Mouse (Mus musculus): ENCODE measurements around the gene Zfp867.

The Zfp867 gene

DNA sequence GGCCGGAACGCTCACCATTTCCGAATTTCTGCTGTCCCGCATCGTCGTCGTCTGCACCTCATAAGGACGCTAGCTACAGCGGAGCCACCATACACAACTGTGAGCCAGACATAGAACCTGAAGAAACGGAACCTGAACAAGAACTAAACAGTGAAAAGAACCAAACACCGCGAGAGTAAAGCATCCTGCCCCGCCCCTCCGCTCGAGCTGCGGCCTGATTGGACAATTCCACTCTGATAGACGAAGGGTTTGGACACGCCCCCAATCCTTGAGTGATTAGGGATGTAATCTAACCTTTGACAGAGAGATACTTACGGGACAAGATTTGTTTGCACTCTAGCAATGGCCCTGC is at the start of gene Zfp867:
Zfp867 (minus strand) TSS at position 149 of the 352 bp plus-strand sequence.
- peak; percentile 64 to 79 for DNase-seq (ENCODE audit: low spot score in 2 of 2)

DNA sequence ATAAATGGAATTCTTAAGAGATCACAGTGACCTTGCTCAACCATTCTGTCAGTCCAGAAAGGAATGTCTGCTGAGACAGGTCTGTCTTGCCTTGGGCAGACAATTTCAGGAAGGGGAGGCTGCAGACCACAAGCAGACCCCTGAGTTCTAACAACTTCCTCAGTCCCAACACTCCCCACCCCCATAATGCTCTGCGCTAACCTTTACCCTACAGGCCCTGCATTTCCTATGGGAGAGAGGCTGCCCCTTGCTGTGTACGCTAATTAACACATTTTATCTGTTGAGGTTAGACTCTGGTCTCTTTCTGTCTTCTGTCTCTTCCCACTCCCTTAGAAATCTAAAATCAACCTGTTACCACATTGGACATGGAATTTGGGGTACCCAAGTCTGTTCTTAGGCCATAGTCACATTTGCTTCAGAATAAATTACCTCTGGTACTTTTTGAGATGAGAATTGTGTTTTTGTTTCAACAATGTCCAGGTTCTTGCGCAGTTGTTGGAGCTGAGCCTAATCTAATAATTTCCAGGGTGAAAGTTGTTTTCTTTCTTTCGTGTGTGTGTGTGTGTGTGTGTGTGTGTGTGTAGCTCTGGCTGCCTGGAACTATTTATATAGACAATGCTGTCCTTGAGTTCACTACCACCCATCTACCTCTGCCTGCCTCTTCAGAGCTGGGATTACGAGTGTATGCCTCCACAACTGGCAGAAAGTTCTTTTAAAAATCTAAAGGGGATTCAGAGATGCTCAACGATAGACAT is 47.6 kb upstream of the Zfp867 start:
- DNase-seq (ENCODE audit: low spot score in 2 of 2): no peak

DNA sequence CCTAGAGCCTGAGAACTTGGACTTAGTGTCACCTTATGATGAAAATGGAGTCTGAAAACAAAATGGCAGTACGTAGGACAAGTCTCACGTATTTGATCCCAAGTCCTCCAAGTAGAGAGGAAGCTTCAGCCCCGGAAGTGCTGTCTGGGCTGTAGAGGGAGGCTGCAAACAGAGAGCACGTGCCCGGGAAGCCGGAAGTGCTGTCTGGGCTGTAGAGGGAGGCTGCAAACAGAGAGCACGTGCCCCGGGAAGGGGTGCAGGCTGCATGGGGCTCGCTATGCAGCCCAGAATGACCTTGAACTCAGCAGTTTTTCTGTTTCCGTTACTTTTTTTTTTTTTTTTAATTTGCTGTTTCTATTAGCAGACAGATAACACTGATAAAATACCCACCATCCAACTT is 46.0 kb upstream of the Zfp867 start:
- no peak for DNase-seq (ENCODE audit: low spot score in 2 of 2)

DNA sequence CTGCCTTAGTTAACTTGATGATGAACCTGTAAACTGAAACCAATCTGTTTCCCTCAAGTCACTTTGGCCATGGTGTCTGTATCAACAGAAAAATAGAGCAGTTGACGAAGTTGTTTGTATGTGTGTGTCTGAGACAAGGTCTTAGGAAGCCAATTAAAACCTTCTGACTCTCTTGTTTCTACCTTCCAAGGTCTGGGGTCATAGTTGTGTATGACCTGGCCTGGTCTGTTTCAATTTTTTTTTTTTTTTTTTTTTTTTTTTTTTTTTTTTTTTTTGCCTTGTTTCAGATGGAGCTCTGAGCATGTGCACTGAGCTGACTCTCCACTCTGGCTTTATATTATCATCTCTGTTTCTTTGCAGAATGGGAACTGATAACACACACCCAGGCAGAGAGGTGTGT is 45.2 kb upstream of the Zfp867 start:
- DNase-seq (ENCODE audit: low spot score in 2 of 2): no peak

DNA sequence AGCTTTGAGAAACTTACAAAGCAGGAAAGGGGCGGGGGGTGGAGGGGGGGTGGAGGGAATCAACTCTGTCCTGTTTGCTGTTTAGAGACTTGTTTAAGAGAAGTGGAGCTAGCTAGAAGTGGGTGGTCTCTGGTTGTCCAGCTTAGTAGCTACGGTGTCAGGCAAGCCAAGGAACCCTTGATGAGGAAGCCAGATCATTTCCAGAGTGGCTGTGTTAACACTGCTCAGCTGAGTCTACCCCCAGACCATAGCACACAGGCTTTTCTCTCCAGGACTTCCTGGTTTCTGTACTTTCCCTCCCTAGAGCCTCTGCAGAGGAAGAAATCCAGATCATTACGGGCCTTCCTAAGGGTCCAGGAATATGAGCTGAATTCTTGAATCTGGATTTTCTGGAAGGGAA is 42.5 kb upstream of the Zfp867 start:
- DNase-seq (ENCODE audit: low spot score in 2 of 2): no peak

DNA sequence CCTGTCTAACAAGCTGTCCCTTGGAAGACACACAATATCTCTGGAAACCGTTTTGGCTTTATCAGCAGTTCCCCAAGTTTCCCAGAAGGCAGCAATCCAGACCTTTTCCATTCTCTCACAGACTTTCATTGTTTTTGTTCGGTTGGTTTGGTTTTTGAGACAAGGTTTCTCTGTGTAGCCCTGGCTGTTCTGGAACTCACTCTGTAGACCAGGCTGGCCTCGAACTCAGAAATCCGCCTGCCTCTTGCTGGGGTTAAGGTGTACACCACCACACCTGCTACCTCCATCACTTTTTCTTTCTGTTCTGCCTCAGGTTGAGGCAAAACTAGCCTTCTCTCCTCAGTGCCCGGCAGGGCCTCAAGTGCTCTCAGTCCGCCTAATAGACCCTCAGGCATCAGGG is 42.1 kb upstream of the Zfp867 start:
- DNase-seq (ENCODE audit: low spot score in 2 of 2): no peak

DNA sequence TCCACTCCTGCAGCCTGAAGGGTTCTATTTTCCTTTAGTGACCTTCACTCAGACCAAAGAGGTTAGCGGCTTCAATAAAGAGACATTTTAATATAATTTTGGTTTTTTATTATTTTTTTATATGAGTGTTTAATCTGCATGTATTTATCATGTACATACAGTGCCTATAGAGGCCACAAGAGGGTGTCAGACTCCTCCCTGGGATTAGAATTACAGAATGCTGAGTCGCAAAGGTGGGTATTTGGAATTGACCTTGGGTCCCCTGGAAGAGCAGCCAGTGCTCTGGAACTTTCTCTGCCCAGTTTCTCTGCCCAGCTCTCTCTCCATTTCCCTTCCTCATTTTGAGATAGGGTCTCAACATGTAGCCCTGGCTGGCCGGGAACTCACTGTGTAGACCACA is 41.3 kb upstream of the Zfp867 start:
- no peak for DNase-seq (ENCODE audit: low spot score in 2 of 2)

DNA sequence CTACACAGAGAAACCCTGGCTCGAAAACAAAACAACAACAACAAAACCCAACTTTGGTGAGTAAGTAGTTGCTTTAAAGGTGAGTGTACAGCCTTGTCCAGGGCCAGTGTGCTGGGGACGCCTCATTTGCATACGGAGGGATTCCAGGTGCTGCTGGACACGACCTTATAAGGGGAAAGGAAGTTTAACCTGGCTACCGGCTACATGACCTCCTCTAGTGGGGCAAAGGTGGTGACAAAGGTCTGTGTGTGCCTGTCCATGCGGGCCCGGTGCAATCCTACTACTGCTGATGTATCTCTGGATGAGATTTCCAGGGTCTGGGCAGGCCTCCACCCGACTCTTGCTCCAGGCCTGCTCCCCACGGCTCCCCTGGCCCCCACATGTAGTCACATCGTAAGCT is 40.5 kb upstream of the Zfp867 start:
- no peak for DNase-seq (ENCODE audit: low spot score in 2 of 2)

DNA sequence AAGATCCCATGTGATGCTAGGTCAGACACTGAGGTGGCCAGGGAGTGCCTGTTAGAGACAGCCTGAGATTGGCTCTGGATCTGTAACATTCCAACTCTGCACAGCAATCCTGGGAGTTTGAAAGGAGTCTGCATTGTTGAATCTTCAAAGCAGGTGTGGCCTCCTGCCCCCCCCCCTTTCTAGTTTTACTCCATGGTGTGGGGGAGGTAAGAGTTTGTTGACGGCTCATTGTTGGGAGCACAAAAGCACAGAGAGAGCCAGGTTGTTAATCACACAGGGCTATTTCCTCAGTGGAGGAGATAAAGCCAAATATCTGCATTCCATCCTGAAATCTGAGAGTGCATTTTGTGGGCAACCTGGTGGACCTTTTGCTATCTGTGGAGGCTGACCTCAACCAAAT is 39.3 kb upstream of the Zfp867 start:
- no peak for DNase-seq (ENCODE audit: low spot score in 2 of 2)

DNA sequence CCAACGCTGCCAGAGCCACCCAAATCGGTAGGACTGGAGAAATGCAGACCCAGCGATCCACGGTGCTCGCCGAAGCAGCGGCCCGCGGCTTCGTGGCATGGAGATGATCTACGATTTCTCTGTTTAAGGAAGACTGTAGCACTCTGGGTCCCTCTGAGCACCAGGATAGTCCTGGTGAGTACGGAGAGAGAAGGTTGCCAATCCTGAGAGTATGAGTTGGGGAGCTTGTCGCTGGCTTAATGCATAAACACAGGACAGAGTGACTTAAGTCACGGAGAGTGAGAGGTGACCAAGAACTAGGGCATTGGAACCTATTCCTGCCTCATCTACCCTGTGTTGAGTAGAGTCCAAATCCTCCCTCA is 34.4 kb upstream of the Zfp867 start:
- no peak for DNase-seq (ENCODE audit: low spot score in 2 of 2)

DNA sequence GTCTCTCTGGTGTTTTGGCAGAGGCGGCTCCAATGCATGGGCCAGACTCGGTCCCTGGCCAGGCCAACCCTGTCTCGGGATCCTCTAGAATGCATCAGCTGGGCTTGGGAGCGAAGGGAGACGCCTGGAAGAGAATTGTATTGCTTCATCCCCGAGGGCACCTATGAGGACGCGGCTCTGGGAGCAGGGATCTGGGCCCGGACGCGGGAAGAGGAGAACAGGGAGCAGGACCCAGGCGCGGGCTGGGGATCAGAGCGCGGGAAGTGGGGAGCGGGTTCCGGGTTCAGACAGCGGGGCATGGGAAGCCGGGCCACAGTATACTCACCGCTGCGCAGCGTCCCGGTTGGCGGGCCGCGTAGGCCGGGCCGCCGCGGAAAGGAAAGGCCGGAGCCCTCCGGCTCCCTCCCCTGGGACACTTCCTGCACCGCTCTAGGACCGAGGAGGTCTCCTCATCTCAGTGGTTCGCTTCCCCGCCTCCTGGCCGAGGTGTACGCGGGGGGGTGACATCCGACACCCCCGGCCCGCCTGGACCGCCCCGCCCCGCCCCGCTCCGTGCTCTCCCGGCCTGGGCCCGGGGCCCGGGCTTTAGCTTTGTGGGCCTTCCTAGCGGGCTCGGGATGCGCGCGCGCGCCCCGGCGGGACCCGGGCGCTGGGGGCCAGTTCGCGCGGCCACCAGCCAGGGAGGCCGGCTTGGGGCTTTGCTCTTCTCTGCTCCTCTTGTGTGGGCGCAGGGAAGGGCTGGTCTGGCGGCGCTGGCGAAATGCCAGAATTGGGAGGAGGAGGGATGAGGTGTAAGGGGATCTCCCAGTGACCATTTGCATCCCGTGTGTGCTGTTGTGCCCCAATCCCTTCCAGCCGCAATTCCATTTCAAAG is 33.8 kb upstream of the Zfp867 start:
- peak; percentile 41 to 45 for DNase-seq (ENCODE audit: low spot score in 2 of 2)

DNA sequence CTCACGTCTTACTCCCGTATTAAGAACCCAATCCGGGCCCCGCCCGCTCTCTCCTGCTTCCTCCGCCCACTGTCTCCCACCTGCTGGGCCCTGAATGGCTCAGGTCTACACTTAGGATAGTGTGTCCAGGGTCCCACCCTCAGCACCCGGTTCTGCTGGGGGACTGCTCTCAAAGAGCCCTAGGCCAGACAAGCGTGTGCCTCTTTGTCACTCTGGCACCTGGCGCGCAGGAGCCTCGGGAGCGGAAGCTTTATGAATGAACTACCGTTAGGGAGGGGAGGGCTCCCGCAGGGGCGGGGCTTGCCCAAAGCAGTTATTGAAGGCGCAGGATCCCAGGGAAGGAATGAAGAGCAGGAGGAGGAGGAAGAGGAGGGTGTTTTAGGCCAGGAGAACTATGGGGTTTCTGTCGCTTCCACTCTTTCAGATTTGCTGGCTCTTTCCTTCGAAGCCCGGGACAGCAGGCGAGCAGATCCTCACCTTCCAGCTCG is 33.1 kb upstream of the Zfp867 start:
- peak; percentile 26 to 42 for DNase-seq (ENCODE audit: low spot score in 2 of 2)

DNA sequence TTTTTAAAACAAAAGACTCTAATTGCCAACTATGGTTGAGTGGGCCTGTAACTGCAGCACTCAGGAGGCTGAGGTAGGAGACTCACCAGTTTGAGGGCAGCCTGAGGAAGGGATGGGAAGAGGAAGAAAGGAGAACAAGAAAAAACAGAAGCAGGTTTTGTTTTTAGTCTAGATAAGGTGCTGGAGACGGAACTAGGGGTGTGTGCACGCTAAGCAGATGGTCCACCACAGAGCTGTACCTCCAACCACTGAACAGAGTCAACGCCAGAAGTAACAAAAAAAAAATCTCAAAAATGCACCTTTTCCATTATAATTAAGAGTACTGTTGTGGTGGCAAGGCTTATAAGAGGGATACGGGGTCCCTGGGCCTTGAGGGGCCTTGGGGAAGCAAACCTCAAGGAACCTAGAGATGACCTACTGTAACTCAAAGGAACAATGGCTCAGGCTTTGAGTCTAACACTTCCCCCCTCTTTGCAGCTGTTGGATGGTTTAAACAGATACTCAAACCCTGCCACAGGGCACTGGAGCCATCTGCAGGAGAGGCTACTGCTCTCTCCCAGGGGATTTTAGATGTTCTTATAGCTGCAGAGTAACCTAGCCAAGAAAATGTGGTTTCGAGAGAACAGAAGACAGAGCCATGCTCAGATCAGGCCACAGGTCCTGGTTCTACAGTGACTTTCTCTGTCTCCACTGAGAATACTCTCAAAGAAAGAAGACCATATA is 29.9 kb upstream of the Zfp867 start:
- DNase-seq (ENCODE audit: low spot score in 2 of 2): no peak

DNA sequence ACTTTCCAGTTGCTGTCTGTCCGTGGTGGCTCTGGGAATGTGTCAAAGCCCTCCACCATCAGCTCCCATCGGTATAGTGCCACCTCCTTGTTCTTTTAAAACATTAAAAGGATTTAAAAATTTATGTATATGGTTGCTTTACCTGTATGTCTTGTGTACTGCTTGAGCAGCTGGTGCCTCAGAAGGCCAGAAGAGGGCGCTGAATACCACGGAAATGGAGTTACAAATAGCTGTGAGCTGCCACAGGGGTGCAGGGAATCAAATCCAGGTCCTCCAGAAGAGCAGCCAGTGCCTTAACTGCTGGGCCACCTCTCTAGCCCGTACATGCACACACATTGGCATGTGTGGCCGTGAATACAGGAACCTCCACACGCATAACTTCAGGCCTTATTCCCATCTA is 25.5 kb upstream of the Zfp867 start:
- no peak for DNase-seq (ENCODE audit: low spot score in 2 of 2)

DNA sequence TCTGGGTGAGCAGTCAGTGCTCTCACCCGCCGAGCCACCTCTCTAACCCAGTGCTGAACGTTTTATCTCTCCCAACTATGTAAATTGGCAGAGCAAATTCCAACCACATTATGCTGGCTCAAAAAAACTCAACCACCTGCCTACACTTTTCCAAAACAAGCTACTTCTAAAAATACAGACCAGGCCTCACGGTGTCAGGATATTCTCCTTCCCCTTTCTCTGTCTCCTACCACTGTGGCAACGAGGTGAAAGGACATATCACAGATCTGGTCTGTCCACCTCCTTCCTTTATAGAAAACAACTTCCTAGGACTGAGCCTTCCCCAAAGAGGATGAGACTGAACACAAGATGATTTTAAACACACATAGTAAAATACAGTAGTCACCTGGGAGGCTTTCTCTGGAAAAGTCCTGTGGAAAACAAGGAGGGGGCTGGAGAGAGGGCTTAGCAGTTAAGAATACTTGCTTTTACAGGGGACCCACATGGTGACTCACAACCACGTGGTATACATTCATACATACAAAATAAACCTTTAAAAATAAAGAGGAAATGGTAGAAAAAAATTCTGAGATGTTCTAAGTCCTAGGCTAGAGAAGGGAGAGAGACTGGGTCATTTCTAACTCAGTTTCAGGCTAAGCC is 24.5 kb upstream of the Zfp867 start:
- no peak for DNase-seq (ENCODE audit: low spot score in 2 of 2)

DNA sequence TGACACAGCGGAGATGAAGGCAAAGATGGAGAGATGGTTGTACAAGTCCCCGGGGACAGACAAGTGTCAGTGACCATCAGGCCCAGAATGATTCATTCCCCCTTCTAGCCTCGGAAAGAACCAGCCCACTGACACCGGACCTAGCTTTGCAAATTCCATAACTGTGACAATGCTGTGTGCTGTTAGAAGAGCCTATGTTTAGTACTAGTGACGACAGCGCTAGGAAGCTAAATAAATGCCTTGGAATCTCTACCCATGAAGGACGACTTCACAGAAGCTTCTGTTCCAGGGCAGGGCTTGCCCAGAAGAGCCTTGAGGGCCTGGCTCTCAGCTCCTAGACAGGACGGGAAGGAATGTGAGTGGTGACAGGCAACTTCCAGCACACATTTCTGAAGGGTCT is 13.9 kb upstream of the Zfp867 start:
- no peak for DNase-seq (ENCODE audit: low spot score in 2 of 2)

DNA sequence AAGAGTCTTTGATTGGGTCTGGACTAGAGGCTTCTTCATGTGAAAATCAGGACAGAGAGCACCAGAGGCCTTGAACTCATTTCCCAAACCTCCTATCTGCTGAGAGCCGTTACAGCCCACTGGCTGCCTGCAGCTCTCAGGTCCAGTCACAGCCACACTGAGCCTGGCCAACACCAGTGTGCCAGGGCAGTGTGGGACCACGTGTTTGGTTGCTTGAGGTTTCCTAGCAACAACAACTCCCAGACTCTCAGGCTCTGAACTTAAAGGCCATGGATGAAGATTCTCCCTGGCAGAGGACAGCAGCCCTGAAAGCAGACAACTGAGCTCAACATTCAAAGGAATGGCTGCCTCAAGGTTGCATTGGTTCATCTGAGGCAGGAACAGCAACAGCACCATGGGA is 13.4 kb upstream of the Zfp867 start:
- DNase-seq (ENCODE audit: low spot score in 2 of 2): no peak

DNA sequence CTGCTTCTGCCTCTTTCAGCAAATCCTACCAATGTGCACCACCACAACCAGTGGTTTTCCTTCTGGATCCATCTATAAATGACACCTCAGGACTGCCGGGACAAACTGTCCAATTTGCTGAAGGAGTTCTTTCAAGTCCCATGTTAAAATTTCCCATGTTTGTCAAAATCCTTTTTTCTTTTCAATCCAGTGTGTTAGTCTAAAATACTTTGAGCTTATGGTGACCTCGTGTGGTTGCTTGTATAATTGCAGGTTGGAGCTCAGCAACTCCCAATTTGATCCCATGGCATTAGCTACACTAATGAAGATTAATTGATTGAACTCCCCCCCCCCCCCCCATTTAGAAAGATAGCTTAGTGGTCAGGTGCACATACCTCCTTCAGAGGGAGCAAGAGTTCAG is 10.9 kb upstream of the Zfp867 start:
- DNase-seq (ENCODE audit: low spot score in 2 of 2): peak in 1 of 2 experiments; percentile 21

DNA sequence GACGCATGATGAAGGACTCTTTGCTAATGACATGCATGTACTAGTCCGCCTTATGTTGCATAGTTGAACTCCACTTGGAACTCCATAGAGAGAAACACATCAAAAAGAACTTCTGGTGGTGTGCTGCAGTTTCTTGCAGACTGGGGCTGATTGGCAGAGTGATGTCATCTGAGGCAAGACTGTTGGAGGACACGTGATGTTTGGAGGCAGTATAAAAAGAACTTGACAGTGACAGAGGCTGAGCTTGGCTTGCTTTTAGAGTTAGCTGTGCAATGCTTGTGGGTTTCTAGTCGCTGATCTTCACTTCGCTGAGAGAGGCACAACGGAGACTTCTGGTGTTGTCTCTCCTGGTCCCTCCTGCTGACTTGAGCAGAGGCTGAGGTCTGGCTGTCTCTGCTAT is 5.0 kb upstream of the Zfp867 start:
- no peak for DNase-seq (ENCODE audit: low spot score in 2 of 2)

DNA sequence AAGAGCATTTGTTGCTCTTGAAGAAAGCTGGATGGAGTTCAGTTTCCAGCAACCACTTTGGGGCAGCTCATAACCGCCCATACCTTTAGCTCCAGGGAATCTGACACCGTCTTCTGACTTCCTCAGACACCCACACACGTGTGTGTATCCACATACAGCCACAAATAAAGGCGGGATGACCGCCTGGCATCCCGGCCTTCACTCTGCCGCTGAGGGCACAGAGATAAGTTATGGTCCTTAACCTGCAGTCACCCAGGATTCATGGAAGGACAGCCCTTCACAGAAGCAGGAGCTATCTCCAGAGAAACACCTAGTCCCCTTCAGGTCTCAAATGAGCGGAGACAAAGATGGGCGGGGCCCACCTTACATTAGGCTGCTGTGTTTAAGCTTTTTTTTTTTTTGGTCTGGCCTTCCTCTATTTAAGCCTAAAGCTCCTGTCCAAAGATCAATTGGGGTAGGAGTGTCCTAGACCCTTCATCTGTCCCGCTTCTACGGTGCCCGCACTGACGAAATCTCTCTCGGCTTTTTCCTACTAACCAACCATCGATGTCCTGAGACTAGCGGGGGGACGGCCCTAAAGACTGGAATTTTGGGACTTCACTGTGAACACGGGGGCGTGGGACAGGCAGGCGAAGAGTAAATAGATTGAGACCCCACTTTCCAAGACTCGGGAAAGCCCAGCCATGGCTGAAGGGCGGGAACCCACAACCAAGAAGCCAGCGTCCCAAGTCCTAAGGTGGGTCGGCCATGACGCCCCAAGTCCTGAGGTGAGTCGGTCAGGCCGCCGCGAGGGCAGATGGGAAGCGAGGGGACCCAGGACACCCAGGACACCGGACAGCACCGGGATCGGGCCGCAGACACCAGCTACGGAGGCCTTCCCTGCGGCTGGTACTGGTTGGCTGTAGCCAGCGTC is 605 bp downstream of the Zfp867 start:
- DNase-seq (ENCODE audit: low spot score in 2 of 2): no peak

DNA sequence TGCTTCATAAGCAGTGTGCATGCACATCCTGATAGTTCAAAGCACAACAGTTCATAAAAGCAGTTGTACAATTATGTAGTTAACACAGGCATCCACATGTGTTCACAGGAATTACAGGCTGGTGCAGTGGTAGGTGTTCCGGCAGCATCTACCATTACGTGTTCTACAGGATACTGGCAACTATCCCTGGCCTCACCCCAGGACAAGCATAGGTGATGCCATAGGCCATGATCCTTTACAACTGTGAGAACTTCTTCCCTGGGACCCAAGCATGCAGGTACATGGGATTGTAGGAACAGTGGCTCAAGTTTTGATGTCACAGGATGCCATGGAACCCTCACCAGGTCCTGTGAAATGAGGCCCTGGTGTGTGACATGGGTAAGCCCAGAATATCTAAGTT is 11.8 kb downstream of the Zfp867 start:
- DNase-seq (ENCODE audit: low spot score in 2 of 2): no peak
